Mouse (Mus musculus): ENCODE measurements around the gene Megf11. TPM values are rescaled to one million over a fixed set of nuclear protein-coding genes. Genes with fewer than 3 reads are reported as not detected.

Gene Megf11
- polyA plus RNA-seq, 1 experiment from 2014 or later, result 1.4 TPM

GRCm38 (mm10) chr9:64347377-64347776 is 38.0 kb upstream of the Megf11 start:
- no peaks in the 10 kb centered on the region for H3K9me3 ChIP-seq (ENCODE audit: control insufficient read depth, low read length)
- no peak for DNase-seq (ENCODE audit: low spot score)
- WGBS, result 0% methylated on average over 1 of the region's 1 CpGs
- H3K4me3 ChIP-seq (ENCODE audit: low read depth, low read length), result no peak overlapping the region
- no peaks in the 10 kb centered on the region for H3K36me3 ChIP-seq (ENCODE audit: control insufficient read depth, insufficient read depth, low read length)
- no peak overlapping the region for H3K9ac ChIP-seq (ENCODE audit: low read length)
- H3K27me3 ChIP-seq (ENCODE audit: control insufficient read depth, insufficient read depth, low read length), result no peaks in the 10 kb centered on the region
- no peak overlapping the region for H3K4me2 ChIP-seq (ENCODE audit: low read depth, severe bottlenecking)
- H3K27ac ChIP-seq (replicated peaks; ENCODE audit: low read depth, low read length), result no peak overlapping the region
- ATAC-seq (ENCODE audit: insufficient number of reproducible peaks, low FRiP score, low TSS enrichment, low read depth), result no peak
- H3K4me1 ChIP-seq (ENCODE audit: control insufficient read depth, insufficient read depth, low read length), result no peaks in the 10 kb centered on the region

GRCm38 (mm10) chr9:64349490-64349889 is 35.9 kb upstream of the Megf11 start:
- Histone ChIP-seq H3K27me3 (ENCODE audit: control insufficient read depth, insufficient read depth, low read length) (no peaks in the 10 kb centered on the region), H3K4me2 (ENCODE audit: low read depth, severe bottlenecking) (no peak overlapping the region), H3K9ac (ENCODE audit: low read length) (no peak overlapping the region), H3K36me3 (ENCODE audit: control insufficient read depth, insufficient read depth, low read length) (no peaks in the 10 kb centered on the region), H3K9me3 (ENCODE audit: control insufficient read depth, low read length) (no peaks in the 10 kb centered on the region), H3K4me3 (ENCODE audit: low read depth, low read length) (no peak overlapping the region), H3K4me1 (ENCODE audit: control insufficient read depth, insufficient read depth, low read length) (no peaks in the 10 kb centered on the region), H3K27ac (replicated peaks; ENCODE audit: low read depth, low read length) (no peak overlapping the region)
- DNase-seq (ENCODE audit: low spot score), result peak; percentile 37
- WGBS, result 29% methylated on average over 5 of the region's 5 CpGs
- no peak for ATAC-seq (ENCODE audit: insufficient number of reproducible peaks, low FRiP score, low TSS enrichment, low read depth)

- Histone ChIP-seq H3K9me3 (ENCODE audit: control insufficient read depth, low read length) (no peaks in the 10 kb centered on the region), H3K27ac (replicated peaks; ENCODE audit: low read depth, low read length) (no peak overlapping the region), H3K4me3 (ENCODE audit: low read depth, low read length) (no peak overlapping the region), H3K4me1 (ENCODE audit: control insufficient read depth, insufficient read depth, low read length) (no peaks in the 10 kb centered on the region), H3K9ac (ENCODE audit: low read length) (no peak overlapping the region), H3K4me2 (ENCODE audit: low read depth, severe bottlenecking) (no peak overlapping the region), H3K36me3 (ENCODE audit: control insufficient read depth, insufficient read depth, low read length) (no peaks in the 10 kb centered on the region), H3K27me3 (ENCODE audit: control insufficient read depth, insufficient read depth, low read length) (no peaks in the 10 kb centered on the region)
- no peak for ATAC-seq (ENCODE audit: insufficient number of reproducible peaks, low FRiP score, low TSS enrichment, low read depth)
- DNase-seq (ENCODE audit: low spot score), result peak; percentile 42
- 42% methylated on average over 3 of the region's 3 CpGs for WGBS
Measured at GRCm38 (mm10) chr9:64351191-64351590, 34.2 kb upstream of the Megf11 start.

- H3K9me3 ChIP-seq (ENCODE audit: control insufficient read depth, low read length), result no peaks in the 10 kb centered on the region
- no peaks in the 10 kb centered on the region for H3K36me3 ChIP-seq (ENCODE audit: control insufficient read depth, insufficient read depth, low read length)
- no peak overlapping the region for H3K27ac ChIP-seq (replicated peaks; ENCODE audit: low read depth, low read length)
- H3K4me2 ChIP-seq (ENCODE audit: low read depth, severe bottlenecking), result no peak overlapping the region
- no peak overlapping the region for H3K9ac ChIP-seq (ENCODE audit: low read length)
- WGBS, result 93% methylated on average over 7 of the region's 7 CpGs
- H3K27me3 ChIP-seq (ENCODE audit: control insufficient read depth, insufficient read depth, low read length), result no peaks in the 10 kb centered on the region
- ATAC-seq (ENCODE audit: insufficient number of reproducible peaks, low FRiP score, low TSS enrichment, low read depth), result no peak
- DNase-seq (ENCODE audit: low spot score), result no peak
- H3K4me1 ChIP-seq (ENCODE audit: control insufficient read depth, insufficient read depth, low read length), result no peaks in the 10 kb centered on the region
- no peak overlapping the region for H3K4me3 ChIP-seq (ENCODE audit: low read depth, low read length)
Measured at GRCm38 (mm10) chr9:64355627-64356026, 29.8 kb upstream of the Megf11 start.

- Histone ChIP-seq H3K9ac (ENCODE audit: low read length) (no peak overlapping the region), H3K4me2 (ENCODE audit: low read depth, severe bottlenecking) (no peak overlapping the region), H3K27ac (replicated peaks; ENCODE audit: low read depth, low read length) (no peak overlapping the region), H3K4me3 (ENCODE audit: low read depth, low read length) (no peak overlapping the region), H3K4me1 (ENCODE audit: control insufficient read depth, insufficient read depth, low read length) (no peaks in the 10 kb centered on the region), H3K36me3 (ENCODE audit: control insufficient read depth, insufficient read depth, low read length) (no peaks in the 10 kb centered on the region), H3K27me3 (ENCODE audit: control insufficient read depth, insufficient read depth, low read length) (no peaks in the 10 kb centered on the region), H3K9me3 (ENCODE audit: control insufficient read depth, low read length) (no peaks in the 10 kb centered on the region)
- no peak for ATAC-seq (ENCODE audit: insufficient number of reproducible peaks, low FRiP score, low TSS enrichment, low read depth)
- WGBS, result 91% methylated on average over 9 of the region's 9 CpGs
- no peak for DNase-seq (ENCODE audit: low spot score)
Measured at GRCm38 (mm10) chr9:64361231-64361950, 24.0 kb upstream of the Megf11 start.

GRCm38 (mm10) chr9:64369871-64370270 is 15.6 kb upstream of the Megf11 start:
- no peaks in the 10 kb centered on the region for H3K36me3 ChIP-seq (ENCODE audit: control insufficient read depth, insufficient read depth, low read length)
- no peak for ATAC-seq (ENCODE audit: insufficient number of reproducible peaks, low FRiP score, low TSS enrichment, low read depth)
- 66% methylated on average over 7 of the region's 7 CpGs for WGBS

GRCm38 (mm10) chr9:64371305-64371819 is 14.1 kb upstream of the Megf11 start:
- no peak overlapping the region for H3K9ac ChIP-seq (ENCODE audit: low read length)
- no peaks in the 10 kb centered on the region for H3K36me3 ChIP-seq (ENCODE audit: control insufficient read depth, insufficient read depth, low read length)
- DNase-seq (ENCODE audit: low spot score) (no peak), ATAC-seq (ENCODE audit: insufficient number of reproducible peaks, low FRiP score, low TSS enrichment, low read depth) (no peak)
- H3K9me3 ChIP-seq (ENCODE audit: control insufficient read depth, low read length), result no peaks in the 10 kb centered on the region
- H3K4me1 ChIP-seq (ENCODE audit: control insufficient read depth, insufficient read depth, low read length), result no peaks in the 10 kb centered on the region
- no peak overlapping the region for H3K4me2 ChIP-seq (ENCODE audit: low read depth, severe bottlenecking)
- no peak overlapping the region for H3K27ac ChIP-seq (replicated peaks; ENCODE audit: low read depth, low read length)
- H3K27me3 ChIP-seq (ENCODE audit: control insufficient read depth, insufficient read depth, low read length), result 0 out of 2 replicates have a peak, but pooled peaks cover 2% of the 10 kb centered on the region
- H3K4me3 ChIP-seq (ENCODE audit: low read depth, low read length), result no peak overlapping the region
- 49% methylated on average over 11 of the region's 11 CpGs for WGBS

More at GRCm38 (mm10) chr9:64369871-64370270, 15.6 kb upstream of the Megf11 start:
- Histone ChIP-seq H3K9me3 (ENCODE audit: control insufficient read depth, low read length) (no peaks in the 10 kb centered on the region), H3K4me3 (ENCODE audit: low read depth, low read length) (no peak overlapping the region), H3K4me1 (ENCODE audit: control insufficient read depth, insufficient read depth, low read length) (no peaks in the 10 kb centered on the region), H3K9ac (ENCODE audit: low read length) (no peak overlapping the region), H3K27me3 (ENCODE audit: control insufficient read depth, insufficient read depth, low read length) (0 out of 2 replicates have a peak, but pooled peaks cover 2% of the 10 kb centered on the region), H3K4me2 (ENCODE audit: low read depth, severe bottlenecking) (no peak overlapping the region), H3K27ac (replicated peaks; ENCODE audit: low read depth, low read length) (no peak overlapping the region)
- no peak for DNase-seq (ENCODE audit: low spot score)

- Histone ChIP-seq H3K4me1 (ENCODE audit: control insufficient read depth, insufficient read depth, low read length) (no peaks in the 10 kb centered on the region), H3K4me3 (ENCODE audit: low read depth, low read length) (no peak overlapping the region), H3K27me3 (ENCODE audit: control insufficient read depth, insufficient read depth, low read length) (0 out of 2 replicates have a peak, but pooled peaks cover 2% of the 10 kb centered on the region), H3K9ac (ENCODE audit: low read length) (no peak overlapping the region), H3K36me3 (ENCODE audit: control insufficient read depth, insufficient read depth, low read length) (no peaks in the 10 kb centered on the region), H3K9me3 (ENCODE audit: control insufficient read depth, low read length) (0 out of 2 replicates have a peak, but pooled peaks cover 4% of the 10 kb centered on the region), H3K4me2 (ENCODE audit: low read depth, severe bottlenecking) (no peak overlapping the region), H3K27ac (replicated peaks; ENCODE audit: low read depth, low read length) (no peak overlapping the region)
- DNase-seq (ENCODE audit: low spot score) (no peak), ATAC-seq (ENCODE audit: insufficient number of reproducible peaks, low FRiP score, low TSS enrichment, low read depth) (no peak)
- WGBS, result 93% methylated on average over 2 of the region's 2 CpGs
Measured at GRCm38 (mm10) chr9:64376380-64376779, 9.0 kb upstream of the Megf11 start.
